Mouse (Mus musculus) myocyte (in vitro differentiated cells): Measurements from ENCODE around the gene Col4a4.

ENCODE experiments used
- CEBPB ChIP-seq: IDR thresholded peaks from 2 replicates; pipeline ENCODE4 v1.6.1; 2011; ENCODE audit warnings: mild to moderate bottlenecking, moderate library complexity; ENCODE audit not compliant: poor library complexity, insufficient read depth, severe bottlenecking
- E2F4 ChIP-seq: IDR thresholded peaks from one replicate; pipeline ENCODE4 v1.6.1; 2011; ENCODE audit warnings: mild to moderate bottlenecking, control low read depth, moderate library complexity; ENCODE audit not compliant: insufficient read depth
- USF1 ChIP-seq: IDR thresholded peaks from one replicate; pipeline ENCODE4 v1.6.1; 2011; ENCODE audit warnings: low read depth, mild to moderate bottlenecking, control low read depth, moderate library complexity

GRCm38 (mm10) chr1:82415641-82416040 is 171.0 kb downstream of the Col4a4 start:
- no peak for TF ChIP-seq CEBPB
- TF ChIP-seq E2F4: no peak
- TF ChIP-seq USF1: no peak
